Mouse (Mus musculus) ovary, postnatal 36 days (tissue): ENCODE data around the gene Mybpc2.

Source experiments
- DNase-seq: peaks from one replicate; pipeline ENCODE4 v3.0.0; 2022; ENCODE audit warnings: low spot score, mixed read lengths

Mybpc2 gene

GRCm38 (mm10) chr7:44524502-44524901, at the start of gene Mybpc2:
Mybpc2 (minus strand) TSS chr7:44524656.
- DNase-seq = no peak

DNA sequence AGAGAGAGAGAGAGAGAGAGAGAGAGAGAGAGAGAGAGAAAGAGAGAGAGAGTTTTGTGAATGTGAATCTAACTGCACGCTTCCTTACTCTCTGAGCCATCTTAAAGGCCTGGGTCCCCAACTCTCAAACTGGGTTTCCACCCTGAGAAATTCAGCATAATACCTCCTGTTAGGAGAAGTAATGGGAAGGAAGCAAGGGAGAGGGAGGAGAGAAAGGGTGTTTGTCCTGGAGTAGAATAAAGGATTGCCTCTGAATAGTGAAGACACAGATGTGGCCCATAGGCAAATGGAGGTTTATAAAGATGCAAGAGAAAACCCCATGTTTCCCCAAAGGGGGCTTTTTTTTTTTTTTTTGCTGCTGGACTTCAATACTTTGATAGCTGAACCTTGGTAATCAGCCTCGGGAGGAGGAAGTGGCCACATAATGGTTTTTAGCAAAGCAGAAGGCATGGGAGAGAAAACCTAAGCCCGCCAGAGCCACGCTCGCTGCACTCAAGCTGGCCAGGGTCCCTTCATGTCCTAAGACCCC, 48.6 kb upstream of the Mybpc2 start:
- DNase-seq = no peak

DNA sequence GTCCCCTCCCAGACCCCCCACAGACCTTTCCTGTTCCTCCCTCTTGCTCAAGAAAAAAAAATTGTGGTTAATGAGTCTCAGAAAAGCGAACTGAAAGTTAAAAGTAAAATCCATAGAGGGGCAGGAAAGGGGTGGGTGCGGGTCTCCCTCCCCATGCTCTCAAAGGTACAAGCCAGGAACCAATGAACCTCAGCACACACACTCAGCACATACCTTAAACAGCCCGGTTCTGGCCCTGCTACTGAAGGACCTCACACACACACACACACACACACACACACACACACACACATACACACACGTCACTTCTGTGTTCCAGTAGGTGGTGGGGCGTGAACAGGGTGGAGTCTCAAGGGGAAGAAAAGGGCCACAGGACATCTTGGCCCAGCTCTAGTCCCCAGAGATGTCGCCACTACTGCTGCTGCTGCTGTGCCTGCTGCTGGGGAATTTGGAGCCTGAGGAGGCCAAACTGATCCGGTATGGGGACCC, 47.8 kb upstream of the Mybpc2 start, which contains the start of gene Napsa:
TSS of gene Napsa (plus strand) at position 168 of the 489 bp plus-strand sequence.
- no peak for DNase-seq

GRCm38 (mm10) chr7:44571811-44572210, 47.4 kb upstream of the Mybpc2 start:
- DNase-seq = no peak

DNA sequence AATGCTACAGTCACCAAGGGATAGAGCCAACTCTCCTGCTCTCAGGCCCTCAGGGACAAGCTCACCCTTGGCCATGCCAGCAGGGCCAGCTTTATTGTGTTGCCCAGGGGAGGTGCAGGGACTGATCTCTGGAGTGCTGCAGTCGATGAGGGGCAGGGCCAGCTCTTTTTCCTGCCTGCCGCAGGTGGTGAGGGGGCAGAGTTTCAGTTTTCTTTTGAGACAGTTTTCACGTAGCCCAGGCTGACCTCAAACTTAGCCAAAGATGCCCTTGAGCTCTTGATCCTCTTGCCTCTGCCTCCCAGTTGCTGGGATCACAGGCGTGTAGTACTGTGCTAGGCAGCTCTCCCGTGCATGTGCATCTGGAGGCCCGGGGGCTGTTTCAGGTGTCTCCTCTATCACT, 46.5 kb upstream of the Mybpc2 start:
- no peak for DNase-seq

DNA sequence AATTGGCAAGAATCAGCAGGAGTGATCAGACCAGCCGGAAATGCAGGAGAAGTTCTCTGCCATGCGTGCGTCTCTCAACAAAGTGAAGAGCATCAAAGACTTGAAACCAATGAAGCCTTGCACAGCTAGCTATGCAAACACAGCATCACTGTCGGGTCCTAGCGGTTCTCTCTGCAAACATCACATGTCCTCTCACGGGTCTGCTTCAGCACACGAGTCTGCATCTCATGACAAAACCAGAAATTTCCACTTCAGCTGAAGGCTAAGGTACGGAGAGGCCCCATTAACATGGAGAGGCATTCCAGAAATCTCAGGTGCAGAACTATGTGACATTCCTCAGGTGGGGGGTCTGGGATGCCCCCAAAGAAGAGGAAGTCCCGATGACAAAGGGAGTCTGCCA, 44.3 kb upstream of the Mybpc2 start:
- DNase-seq = no peak

GRCm38 (mm10) chr7:44565414-44565813, 41.0 kb upstream of the Mybpc2 start:
- DNase-seq = no peak

- DNase-seq = no peak
Observed at GRCm38 (mm10) chr7:44564486-44564885, 40.0 kb upstream of the Mybpc2 start.

DNA sequence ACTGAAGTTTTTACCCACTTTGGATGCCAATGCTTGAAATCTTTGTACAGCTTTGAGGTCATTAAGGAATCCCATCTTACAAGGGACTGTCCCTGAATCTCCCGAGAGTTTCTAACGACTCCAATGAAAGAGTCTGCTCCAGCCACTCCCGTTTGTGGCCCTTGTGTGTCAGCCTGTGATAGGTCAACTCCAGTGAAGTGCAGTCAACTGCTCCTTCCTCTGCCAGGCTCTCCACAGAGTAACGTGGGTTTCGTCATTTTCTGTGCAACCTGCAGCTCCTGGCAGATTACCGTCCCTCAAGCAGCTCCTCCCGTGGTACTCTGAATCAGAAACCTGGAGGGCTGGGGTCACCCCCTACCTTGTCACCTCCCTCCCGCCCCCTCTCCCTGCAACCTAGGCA, 38.8 kb upstream of the Mybpc2 start:
- no peak for DNase-seq

- DNase-seq = peak; percentile 66
Observed at GRCm38 (mm10) chr7:44560435-44561400, 36.3 kb upstream of the Mybpc2 start.

- DNase-seq = no peak
Observed at GRCm38 (mm10) chr7:44557629-44558028, 33.2 kb upstream of the Mybpc2 start.

DNA sequence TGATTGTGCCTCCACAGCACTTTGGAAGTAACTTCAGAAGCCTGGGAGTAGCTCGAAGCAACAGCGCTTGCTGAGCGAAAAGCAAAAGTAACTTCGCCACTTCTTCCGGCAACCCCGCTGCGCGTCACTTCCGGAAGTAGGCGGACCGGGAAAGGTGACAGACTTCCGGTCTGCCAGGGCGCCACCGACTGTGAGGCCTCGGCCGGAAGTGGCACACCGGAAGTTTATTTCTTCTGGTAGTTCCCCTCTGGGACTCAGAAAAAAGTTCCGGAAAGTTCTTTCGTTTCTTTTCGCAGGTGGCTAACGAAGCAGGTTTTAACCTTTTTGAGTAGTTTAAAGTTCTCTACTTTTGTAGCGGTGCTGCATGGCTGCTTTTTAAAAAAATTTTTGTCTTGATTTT, 29.4 kb upstream of the Mybpc2 start, which contains the start of gene Nr1h2:
TSS of gene Nr1h2 (minus strand) at position 126 of the 400 bp plus-strand sequence.
- peak; percentile 95 for DNase-seq

GRCm38 (mm10) chr7:44553196-44553764, 28.8 kb upstream of the Mybpc2 start:
- peak; percentile 83 for DNase-seq

DNA sequence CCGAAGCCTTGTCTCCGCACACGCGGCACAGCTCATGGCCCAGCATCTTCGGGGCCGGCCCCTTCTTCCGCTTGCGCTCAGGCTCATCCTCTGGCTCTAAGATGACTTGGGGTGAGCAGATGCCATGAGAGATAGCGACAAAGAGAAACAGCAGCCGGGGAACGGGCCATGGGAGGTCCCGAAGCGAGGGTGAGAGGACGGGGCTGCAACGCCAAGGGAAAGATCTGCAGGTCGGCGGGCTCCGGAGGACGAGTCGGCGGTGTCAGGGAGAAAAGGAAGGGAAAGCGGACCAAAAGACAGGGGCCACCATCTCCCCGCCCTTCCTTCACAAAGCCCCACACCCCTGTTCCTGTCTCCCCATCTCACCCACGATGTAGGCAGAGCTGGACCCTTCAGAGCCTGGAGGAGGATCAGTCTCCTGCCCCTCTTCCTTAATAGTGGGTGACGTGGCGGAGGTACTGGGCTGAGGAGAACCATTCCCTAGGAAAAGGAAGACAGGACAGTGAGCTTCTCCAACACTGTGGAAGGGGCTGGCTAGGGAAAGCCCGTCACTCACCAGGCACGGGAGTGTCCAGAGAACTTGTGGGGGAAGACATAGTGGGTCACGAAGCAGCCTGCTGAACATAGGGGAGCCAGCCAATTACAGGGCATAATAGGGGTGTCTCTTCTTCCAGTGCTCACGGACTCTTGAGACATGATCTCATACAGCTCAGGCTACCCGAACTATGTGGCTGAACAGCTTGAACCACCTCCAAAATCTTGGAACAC, 27.9 kb upstream of the Mybpc2 start:
- DNase-seq = no peak

- DNase-seq = no peak
Observed at GRCm38 (mm10) chr7:44551731-44552130, 27.3 kb upstream of the Mybpc2 start.

DNA sequence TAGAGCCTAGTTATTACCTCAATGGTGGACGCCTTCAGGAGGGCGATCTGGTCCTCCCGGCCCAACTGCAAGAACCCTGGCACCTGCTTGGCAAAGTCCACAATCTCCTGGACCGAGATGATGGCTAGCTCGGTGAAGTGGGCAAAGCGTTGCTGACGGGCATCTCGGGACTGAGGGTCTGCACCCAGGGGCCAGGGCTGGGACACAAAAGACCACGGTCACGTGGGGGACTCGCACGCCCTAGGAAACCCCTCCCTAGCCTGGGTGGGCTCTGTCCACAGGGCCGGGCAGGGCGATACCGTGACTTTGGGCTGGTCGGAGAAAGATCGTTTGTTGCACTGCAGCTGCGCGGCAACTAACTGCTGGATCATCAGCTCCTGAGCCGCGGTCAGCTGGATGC, 26.8 kb upstream of the Mybpc2 start:
- DNase-seq = no peak

- DNase-seq = no peak
Observed at GRCm38 (mm10) chr7:44550409-44550678, 25.9 kb upstream of the Mybpc2 start.

DNA sequence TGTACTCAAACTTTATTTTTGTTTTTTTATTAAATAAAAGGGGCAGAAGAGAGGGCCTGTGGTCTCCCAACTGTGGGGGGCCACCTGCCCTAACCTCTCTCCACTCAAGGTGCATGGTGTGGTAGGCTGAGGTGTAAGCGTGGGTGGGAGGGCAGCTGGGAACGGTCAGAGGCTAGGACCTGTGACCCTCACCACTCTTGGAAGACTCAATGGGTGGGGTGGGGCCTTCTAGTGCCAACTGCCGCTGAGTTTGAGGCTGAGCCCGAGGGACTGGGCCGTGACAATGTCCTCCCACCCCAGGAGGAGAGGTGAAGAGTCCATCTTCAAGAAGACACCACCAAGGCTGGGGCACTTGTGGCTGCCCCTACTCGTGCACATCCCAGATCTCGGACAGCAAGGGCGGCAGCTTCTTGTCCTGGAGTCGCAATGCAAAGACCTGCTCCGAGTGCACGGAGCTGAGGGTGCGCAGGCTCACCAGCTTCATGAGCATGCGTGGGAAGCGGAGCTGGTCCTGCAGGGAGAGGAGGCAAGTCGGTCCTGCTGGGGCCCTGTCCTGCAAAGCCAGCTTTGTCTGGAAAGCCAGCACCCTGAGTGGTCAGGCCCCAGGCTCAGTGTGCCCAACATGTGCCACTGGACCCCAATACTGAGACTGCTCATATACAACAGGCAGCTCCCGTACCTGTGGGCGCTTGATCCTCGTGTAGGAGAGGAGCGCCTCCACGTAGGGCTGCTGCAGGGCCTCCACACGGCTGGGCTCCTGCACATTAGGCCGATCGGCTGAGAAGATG, 25.4 kb upstream of the Mybpc2 start:
- DNase-seq = no peak

GRCm38 (mm10) chr7:44548497-44549087, 24.1 kb upstream of the Mybpc2 start, which contains the start of gene Pold1:
Pold1 (minus strand) TSS chr7:44548849.
- DNase-seq = peak; percentile 99

DNA sequence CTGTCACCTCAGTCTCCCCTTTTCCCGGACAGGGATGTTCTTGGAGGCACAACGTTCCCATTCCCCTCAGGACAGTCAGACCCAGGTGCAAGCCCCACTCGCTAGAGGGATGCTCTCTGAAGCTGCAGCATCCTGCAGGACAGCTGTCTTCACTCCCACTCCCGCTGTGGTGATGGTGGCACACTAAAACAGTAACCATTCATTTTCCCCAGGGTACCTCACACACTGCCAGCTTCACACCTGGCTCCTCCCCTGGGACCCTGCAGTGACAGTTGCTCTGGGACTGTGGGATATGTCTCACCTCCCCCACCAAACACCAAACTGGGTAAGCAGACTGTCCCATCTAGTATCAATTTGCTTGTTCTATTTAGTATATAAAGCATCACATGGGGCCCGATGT, 23.3 kb upstream of the Mybpc2 start:
- no peak for DNase-seq

- DNase-seq = no peak
Observed at GRCm38 (mm10) chr7:44547041-44547440, 22.6 kb upstream of the Mybpc2 start.
